Mouse (Mus musculus): Measurements from ENCODE around the gene Dync1li2.

The Dync1li2 gene

DNA sequence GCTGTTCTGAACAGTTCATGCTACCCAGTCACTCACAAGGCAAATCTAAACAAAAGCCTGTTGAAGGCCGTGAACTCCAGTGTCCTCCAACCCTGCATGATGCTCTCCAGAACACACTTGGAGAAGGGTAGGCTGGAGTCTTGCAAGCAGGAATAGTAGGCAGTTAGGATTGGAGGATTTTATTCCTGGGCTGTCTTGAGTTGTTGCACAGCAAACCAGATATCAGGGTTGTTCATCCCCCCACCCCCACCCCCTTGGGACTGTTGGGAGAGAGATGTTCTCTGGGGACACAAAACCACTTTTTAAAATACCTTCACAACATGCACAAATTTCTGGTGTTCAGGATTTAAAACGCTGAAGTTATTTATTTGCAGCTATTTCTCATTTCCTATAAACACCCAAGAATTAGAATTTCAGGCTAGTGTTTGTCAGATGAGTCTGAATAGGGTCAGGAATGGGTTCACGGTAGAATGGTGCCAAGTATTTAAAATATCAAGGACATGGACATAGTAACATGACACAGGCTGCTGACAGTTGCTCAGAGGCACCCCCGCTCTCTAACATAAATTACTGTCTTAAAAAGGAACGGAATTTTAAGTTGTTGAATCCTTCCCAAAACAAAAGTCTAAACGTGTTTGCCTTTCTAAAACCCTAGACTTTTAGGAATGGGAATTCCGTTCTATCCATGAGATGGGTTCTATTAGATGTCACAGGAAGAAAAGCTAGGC lies 29.9 kb downstream of the Dync1li2 start:
- DNase-seq = no peak

DNA sequence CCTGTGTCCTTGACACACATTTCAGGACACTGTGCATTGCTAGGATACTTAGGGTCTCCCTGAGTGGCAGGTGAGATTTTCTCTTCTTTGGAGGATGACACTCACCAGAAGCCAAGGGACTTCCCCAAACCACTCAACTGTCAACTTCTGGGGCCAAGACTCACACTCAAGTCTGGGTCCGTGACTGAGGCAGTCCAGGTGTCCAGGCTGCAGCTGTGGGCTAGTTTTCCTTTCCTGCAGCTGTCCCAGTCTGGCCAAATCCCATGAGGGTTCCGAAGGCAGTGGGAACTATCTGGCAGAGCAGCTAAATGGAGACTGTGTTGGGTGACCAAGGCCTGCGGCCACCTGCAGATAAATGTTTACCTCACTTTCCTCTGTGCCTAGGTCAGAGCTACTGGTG lies 30.9 kb downstream of the Dync1li2 start:
- DNase-seq = no peak

DNA sequence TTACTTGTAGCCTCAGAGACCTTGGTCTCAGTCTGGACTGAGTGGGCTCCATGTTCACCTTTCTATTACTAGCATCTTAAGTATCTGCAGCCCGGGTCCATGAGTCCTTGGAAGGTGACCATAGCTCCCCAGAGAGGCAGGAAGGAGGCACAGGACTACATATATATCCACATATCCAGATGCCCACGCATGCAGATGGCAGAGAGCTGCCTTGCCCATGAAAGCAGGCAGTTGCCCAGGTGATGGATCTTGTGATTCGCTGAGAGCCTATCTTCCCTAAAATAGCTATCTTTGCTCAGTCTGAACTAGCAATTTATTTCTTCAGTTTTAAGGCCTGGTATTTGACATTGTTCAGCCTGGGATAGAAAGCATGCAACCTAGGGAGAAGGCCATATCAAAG lies 31.4 kb downstream of the Dync1li2 start:
- DNase-seq = peak; percentile 60

DNA sequence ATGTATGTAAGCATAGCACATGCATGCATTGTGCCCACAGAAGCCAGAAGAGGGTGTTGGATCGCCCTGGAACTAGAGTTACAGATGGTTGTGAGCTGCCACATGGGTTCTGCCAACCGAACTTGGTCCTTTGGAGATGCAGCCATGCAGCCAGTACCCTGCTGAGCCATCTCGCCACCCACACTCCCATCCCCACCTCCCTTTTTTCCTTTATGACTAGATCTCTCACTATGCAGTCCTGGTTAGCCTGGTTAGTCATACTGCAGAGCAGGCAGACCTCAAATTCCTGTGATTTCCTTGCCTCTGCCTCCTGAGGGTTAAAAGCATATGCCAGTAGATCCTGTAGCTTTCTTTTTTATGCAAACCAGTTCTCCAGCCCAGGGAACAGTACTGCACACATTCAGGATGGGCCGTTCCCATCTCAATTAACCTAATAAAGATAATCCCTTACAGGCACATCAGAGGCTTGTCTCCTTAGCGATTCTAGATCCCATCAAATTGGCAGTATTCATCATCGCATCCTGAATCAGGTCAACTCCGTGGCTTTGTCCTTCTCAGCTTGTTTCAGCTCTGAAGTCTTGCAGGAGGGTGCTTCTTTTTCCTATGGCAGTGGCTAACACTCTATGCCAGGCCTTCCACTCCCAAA lies 32.1 kb downstream of the Dync1li2 start:
- DNase-seq = no peak

DNA sequence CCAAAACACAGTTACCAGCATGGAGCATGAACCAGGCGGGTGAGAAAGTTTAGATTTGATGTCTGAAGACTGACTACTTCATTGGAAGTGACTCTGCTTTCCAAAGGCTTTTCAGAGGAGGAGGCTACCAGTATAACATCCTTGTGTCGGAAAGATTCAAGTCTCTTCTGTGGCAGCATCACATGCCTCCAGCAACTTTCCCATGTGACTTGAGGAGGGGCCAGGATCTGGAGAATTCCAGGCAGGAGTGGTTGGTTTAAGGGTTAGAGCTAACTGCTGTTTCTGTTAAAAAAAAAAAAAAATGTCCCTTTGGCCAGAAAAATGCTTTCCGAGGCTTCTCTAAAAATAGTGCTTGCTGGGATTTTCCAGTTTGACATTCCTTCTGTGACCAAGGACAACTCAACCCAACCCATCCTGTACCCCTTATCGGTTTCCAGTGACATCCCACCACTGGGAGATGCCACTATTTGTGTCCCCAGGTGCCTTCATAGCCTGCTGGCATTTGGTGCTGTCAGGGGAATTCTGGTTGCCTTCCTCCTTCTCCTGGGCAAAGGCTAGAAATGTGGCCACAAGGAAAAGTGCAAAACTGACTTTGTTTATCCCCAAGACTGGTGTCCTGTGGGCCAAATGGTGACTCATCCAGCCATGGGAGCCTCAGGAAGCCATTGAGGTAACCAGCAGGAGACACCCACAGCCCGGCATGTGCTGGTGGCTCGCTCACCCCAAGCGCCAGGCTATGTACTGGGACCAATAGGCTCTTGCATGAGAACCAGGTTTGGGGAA lies 34.3 kb downstream of the Dync1li2 start:
- DNase-seq = no peak

DNA sequence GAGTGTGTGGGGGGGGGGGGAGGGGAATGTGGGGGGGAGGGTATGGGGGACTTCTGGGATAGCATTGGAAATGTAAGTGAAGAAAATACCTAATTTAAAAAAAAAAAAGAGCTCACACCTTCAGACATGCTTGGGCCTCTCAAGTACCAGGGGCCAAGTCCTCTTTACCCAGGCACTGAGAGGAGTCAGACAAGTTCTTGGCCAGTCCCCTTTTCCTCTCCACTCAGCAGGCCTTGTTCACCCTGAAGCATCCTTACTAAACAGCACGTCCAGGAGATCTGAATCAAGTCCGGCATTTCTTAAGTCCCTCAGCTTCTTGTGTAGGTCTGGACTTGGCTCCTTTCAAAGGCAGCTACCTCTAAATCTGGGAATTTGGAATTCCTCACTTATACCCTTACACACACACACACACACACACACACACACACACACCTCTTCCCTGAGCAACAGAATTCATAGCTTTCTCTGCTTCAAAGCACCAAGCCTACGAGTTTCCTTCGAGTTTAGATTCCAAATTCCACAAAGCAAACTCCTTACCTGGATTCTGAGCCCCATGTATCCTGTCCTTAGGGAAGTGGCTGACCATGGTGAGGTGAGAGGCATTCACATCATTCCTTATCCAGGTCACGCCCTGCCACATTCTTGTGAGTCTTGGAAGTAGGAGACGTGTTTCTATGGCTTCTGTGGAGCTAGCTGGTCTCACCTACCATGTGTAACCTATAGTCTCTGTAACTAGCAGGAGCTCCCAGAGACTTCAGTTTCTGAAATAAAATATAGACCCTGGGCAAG lies 36.3 kb downstream of the Dync1li2 start:
- DNase-seq = no peak

DNA sequence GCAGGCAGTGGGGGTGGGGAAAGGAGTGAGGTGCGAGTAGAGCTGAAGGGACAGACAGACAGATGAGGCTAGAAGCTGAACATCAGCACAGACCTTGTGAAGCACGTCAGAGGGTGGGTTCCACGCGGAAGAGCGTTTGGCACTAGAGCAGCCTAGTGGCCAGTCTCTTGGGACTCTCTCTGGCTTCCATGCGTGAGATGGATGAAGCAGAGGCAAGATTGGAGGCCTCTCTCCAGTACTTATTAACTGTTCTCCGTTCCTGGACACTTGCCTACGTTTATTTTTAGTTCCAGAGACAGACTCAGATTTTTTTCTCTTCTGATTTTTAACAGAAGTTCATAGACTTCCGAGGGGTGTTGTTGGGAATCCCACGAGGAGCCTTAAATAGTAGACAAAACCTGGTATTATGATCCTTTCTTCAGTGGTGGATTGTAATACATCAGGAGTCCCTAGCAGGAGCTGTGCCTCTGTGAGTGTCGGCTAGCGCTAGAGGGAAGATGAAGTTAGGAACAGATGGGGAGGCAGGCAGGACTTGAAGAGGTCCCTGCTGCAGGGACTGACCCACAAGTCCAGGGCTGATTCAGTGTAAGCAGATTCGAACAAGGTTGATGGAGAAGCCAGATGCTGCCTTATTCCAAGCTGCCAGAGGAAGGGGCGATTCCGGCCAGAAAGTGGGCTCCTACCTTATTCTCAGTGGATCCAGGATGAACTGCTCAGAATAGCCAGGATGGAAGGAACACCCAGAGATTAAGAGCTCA lies 37.2 kb downstream of the Dync1li2 start:
- DNase-seq = no peak

DNA sequence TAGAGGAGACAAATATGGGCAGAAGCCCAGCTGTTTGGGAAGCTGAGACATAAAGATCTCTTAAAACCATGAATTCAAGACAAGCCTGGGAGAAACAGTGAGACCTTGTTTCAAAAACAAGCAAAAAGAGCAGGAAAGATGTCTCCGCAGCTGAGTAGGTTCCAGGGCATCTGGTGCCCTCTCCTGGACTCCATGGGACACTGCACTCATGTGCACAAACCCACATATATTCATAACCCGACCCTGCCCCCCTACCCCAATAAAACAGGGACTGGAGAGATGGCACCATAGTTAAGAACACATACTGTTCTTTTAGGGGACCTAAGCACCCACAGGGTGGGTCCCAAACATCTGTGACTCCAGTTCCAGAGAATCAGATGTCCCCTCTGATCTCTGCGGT lies 39.3 kb downstream of the Dync1li2 start:
- DNase-seq = no peak

DNA sequence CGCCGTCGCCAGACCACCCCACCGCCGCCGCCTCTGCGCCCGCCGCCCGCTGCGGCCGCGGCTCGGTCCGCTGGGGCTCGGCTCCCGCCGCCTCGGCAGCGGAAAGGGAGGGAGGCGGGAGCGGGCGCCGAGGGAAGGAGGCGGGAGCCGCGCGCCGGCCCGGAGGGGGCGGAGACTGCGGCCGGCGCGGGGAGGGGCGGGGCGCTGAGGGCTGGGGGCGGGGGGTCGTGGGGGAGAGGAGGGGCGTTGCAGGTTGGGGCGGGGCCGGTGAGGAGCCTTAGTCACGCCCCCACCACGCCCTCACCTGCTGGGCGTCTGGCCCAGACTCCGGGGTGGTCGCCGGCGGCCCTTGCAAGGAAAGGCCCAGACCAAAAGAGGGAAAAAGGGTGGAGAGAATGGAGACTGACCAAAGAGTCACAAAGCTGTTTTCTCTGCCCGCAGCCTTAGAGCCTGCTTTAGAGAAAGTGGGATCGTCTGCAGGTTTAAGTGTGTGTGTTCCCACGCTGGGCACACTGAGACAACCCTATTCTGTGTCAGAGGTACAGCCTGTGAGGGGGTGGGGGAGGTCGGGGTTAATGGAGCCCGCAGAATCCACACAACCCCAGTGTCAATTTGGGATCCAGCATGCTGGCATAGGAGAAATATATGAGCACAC lies 47.0 kb downstream of the Dync1li2 start, which contains the start of gene Cmtm4:
TSS of gene Cmtm4 (minus strand) at position 105 of the 655 bp plus-strand sequence.
- peak; percentile 53 for DNase-seq

DNA sequence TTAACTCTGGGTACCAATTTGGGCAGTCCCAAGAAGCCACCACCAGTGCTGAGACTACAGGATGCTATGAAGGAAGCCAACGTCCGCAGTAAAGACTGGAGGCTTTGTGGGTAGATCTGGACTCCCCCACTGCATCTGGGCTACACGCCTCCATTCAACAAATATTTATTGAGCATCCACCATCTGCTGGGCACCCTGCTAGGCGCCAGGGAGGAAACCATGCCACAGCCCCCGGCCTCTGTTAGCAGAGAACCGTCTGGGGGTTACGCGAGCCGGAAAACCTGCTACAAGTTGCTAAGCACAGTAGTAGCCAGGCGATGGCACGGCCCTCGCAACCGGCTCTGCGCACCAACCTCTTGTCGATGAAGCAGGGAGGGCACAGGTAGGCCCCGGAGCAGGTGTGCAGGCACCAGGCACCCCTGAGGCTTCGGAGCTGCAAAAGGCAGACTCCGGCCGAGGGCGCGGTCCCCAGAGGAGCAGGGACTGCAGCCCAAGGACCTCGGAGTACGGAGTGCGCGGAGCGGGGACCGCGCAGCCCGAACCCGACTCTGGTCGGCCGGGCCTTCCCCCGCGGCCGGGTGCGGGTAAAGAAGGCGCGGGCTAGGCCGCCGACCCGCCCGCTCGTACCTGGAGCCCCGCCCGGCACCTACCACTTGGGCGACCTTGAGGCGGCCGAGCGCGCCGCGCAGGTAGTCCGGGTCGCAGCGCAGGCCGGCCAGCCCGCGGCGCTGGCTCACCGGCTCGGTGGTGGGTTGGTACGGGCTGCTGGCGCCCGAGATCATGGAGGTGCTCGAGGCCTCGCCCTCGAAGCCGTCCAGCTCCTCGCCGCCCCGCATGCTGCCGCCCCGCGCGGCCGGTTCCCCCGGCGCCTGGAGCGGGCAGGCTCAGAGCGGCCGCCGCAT lies 47.8 kb downstream of the Dync1li2 start:
- DNase-seq = peak; percentile 40

DNA sequence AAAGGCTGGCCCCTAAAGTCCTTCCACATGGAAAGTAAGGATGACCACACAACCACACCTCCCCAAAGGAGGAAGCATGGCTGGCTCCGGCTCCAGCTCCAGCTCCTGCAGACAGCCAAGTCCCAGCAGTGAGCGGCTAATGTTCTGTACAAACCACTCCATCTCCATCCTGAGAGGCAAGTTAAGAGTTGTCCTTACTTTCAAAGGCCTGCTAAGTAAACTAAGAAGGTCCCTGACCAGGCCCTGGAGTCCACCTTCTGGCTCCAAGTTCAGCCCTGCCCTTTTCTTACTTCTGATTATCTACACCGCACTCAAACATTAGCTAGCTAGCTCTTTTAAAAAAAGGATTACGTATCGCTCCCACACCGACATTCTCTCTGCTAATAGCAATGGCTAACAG lies 49.1 kb downstream of the Dync1li2 start:
- DNase-seq = no peak

DNA sequence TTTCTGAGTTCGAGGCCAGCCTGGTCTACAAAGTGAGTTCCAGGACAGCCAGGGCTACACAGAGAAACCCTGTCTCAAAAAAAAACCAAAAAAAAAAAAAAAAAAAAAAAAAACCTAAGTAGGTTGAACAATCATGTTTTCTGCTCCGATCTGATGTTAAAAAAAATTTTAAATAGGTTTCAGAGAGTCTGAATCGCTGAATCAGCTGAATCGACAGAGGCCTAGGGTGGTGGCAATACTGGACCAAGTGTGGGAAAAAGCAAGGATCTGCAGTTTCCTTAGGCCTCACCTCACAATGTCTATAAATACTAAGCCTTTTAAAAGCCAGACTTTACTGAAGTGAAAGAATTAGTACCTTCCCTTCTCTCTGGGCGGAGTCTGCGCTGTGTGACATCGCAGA lies 49.7 kb downstream of the Dync1li2 start:
- DNase-seq = no peak

DNA sequence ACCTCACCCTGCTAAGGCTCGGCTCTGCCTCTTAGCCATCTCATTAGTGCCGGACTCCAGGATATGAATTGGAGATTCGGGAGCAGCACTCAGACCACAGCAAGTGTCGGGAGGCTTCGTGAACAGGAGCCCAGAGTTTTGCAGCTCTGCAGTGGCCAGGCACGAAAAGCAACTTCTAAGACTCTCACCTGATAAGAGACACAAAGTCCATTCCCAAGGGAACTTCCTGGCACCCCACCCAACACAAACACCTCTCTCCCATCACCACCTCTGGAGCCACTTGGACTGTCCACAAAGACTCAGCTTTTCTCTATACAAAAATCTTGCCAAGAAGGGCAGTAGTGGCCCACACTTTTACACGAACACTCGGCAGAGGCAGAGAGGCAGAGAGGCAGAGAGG lies 52.6 kb downstream of the Dync1li2 start:
- DNase-seq = no peak

DNA sequence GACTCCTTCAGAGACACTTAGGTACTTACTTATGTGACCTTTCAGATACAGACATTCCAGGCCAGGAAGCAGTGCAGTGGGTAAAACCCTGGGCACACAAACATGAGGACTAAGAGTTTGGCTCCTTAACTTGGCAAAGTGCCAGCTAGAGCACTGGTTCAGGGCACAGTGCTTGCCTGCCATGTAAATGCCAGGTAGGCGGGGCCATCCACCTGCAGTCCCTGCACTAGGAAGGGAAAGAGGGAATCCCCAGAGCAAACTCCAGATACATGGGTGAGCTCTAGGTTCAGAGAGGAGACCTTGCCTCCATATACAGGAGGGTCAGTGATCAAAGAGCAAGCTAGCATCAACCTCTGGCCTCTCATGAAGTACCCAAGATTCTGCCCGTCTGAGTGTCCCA lies 54.9 kb downstream of the Dync1li2 start:
- no peak for DNase-seq

DNA sequence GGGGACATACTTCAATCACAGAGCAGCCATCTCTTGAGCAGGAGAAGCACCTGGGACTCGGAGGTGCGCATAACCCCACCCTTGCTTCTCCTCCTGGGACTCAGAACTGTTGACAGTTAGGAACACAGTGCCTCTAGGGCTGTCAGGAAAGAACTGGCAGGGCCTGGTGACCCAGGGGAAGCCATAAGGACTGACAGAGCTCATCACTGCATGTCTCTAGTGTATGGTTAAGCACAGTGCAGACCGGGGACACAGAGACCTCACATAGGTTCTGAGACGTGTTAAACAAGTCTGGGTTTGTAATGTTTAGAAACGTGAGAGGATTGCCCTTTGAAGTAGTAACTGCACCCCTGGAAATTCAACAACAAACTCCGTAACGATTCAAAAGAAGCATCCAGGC lies 55.3 kb downstream of the Dync1li2 start:
- DNase-seq = no peak

DNA sequence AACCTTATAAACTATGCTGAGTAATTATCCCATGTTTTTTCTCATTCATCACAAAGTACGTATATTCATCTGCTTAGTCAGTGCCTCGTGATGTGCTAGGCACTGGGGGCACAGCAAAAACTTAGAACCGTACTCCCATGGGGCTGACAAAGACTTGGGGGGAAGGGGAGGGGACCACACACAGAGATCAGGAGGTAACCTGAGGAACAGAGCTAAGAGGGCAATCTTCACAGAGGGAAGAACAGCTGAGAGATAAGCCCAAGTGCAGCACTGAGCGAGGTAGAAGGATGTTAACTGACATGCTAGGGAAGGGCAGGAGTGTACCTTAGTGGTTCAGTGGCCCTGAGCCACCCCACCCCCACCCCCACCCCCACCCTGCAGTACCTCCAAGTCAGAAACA lies 56.2 kb downstream of the Dync1li2 start:
- no peak for DNase-seq

DNA sequence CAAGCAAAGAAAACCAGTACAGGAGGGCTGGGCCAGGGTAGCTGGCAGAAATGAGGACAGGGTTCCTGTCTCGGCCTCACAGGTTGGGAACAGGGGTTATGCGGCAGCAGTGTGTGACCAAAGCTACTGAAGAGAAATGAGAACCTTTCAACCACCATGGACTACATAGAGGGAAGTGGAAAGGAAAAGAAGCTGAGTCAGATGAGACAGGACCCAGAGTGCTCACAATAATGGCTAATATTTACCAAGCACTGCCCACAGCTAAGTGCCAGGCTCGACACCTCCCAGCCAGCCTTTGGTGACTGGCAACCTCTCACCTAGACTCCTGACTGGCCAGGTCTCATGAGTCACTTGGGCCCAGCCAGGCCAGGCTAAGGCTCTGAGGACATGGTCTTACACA lies 58.9 kb downstream of the Dync1li2 start:
- no peak for DNase-seq

DNA sequence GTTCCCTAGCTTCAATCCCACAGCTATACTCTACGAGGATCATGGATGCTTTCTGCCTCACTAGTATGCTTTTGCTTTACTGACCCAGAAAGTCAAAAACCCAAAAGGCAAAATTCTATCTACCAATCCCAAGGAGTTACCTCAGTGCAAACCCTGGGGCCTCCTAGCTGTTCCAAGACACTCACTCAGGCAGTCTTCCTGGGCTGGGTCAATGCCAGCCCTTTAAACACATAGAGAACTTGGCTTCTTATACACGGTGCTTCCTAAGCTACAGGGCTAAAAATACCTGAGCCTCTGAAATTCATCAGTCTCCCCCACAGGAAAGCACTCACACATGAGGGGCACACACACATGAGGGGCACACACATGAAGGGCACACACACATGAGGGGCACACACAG lies 59.6 kb downstream of the Dync1li2 start:
- DNase-seq = no peak

DNA sequence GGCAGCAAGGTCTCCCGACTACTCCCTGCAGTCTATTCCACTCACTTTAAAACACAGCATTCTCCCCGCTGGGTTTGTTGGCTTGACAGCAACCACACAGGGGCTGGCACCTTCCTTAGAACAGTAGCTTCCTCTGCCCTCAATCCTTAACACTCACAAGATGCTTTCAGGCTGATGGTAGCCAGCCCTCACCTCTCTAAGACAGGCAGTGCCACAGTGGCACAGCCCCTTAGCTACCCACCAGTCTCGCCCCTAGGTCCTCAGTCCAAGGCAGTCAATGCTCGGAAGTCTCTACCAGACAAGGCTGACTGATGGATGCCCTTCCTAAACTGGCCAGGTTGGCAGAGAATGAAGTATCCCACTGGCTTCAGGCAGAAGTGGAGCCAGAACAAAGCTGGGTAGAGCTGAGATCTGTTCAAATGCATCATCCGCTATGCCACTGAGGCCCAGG lies 61.9 kb downstream of the Dync1li2 start:
- DNase-seq = no peak

DNA sequence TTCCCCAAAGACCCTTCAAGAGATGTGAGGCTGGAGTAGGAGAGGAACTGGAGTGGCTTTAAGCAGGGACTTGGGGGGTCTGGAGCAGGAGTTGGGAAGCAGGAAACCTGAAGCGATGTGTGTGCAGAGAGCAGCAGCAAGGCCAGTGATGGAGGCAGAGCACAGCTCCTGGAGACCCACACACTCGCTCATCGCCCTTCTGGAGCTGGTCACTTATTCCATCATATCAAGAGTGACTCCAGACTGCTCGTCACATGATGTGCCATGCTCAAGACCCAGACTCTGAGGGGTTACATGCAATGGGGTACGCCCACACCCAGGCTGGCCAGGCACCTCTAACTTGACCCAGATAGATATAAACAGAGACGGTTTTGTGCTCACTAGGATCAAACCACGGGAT lies 62.6 kb downstream of the Dync1li2 start:
- DNase-seq = no peak

Measured in right cerebral cortex, postnatal 14 days (tissue).